8 mouse cellular contexts compared by ENCODE assay signal in the genomic region with DNA sequence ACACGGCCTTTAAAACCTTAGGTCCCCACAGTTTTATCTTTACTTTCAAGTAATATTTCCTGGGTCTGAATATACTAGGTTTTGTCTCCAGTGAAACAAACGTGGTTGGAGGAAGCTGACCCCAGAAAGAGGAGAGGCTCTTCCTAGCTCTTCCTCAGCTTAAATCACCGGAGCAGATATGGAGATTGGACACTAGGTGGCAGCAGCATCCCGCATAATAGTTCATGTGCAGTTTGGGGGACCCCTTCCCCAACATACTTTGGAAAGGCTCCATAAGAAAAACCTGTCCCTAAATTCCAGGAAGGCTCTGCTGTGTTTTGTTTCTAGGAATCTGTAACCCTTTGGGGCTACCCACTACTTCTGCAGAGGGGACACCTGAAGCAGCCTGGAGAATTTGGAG. TPM values are rescaled to one million over a fixed set of nuclear protein-coding genes. Genes with fewer than 3 reads are reported as not detected.
A peak's percentile ranks its signal among the peaks of the same experiment; 100 is the strongest.
DNase-seq lines count a peak whose midpoint lies in the region; ATAC-seq and TF ChIP-seq lines count a peak whose summit lies in the region.

No protein-coding gene starts in this region.

- no peaks in the 10 kb centered on the region for H3K36me3 ChIP-seq in heart, adult 2 months (ENCODE audit: control insufficient read depth, insufficient read depth, low read length)
- no peaks in the 10 kb centered on the region for H3K36me3 ChIP-seq in heart, embryonic 11.5 days (ENCODE audit: control insufficient read depth, insufficient read depth, low read length)

- H3K4me2 ChIP-seq in heart, embryonic 11.5 days: no peak overlapping the region

- H3K9me3 ChIP-seq in heart, embryonic 11.5 days (replicated peaks; ENCODE audit: control insufficient read depth, low read length): no peaks in the 10 kb centered on the region

- WGBS in heart, adult 2 months: 2% methylated on average over 4 of the region's 4 CpGs
- WGBS in heart, embryonic 11.5 days (ENCODE audit: insufficient replicate concordance): 0% methylated on average over 4 of the region's 4 CpGs

- no peak for TF ChIP-seq POLR2A in heart, adult 2 months (IDR thresholded peaks at IDR 0.05; ENCODE audit: insufficient read depth, low read depth, low read length)
- TF ChIP-seq POLR2A in bone marrow macrophage, adult 2 months (IDR thresholded peaks at IDR 0.05; ENCODE audit: borderline replicate concordance, low read depth, low read length): no peak

- peak; percentile 87 for TF ChIP-seq EP300 in heart, adult 2 months (IDR thresholded peaks at IDR 0.05; ENCODE audit: insufficient read depth, low read depth, low read length)

- no peaks in the 10 kb centered on the region for H3K79me2 ChIP-seq in heart, adult 2 months (replicated peaks; ENCODE audit: control insufficient read depth, insufficient read depth, low read length)

- peak; percentile 49 to 78 for DNase-seq in heart, adult 2 months
- peak; percentile 50 for DNase-seq in right cerebral cortex, postnatal 14 days
- DNase-seq in right cerebral cortex, postnatal 36 days (ENCODE audit: low spot score in 2 of 2): no peak
- DNase-seq in heart, postnatal 14 days: peak; percentile 73 to 80
- DNase-seq in retina, embryonic 14.5 days (ENCODE audit: low spot score): peak; percentile 87
- no peak for DNase-seq in layer of hippocampus, adult 9-10 months (ENCODE audit: low spot score)

- H3K9ac ChIP-seq in heart, adult 2 months (ENCODE audit: low read depth, low read length): no peak overlapping the region
- H3K9ac ChIP-seq in heart, embryonic 11.5 days (ENCODE audit: low read depth, low read length): no peak overlapping the region

- no peak overlapping the region for H3K4me3 ChIP-seq in heart, adult 2 months
- no peak overlapping the region for H3K4me3 ChIP-seq in heart, embryonic 11.5 days (ENCODE audit: low read depth, low read length)
- no peak overlapping the region for H3K4me3 ChIP-seq in bone marrow macrophage, adult 2 months (ENCODE audit: insufficient read depth, low read length)

- no peaks in the 10 kb centered on the region for H3K27me3 ChIP-seq in heart, adult 2 months (ENCODE audit: control insufficient read depth, insufficient read depth, low read length)
- no peaks in the 10 kb centered on the region for H3K27me3 ChIP-seq in heart, embryonic 11.5 days (ENCODE audit: control insufficient read depth, insufficient read depth, low read length)

- H3K27ac ChIP-seq in heart, adult 2 months: no peak overlapping the region
- H3K27ac ChIP-seq in heart, embryonic 11.5 days (ENCODE audit: low read depth, low read length): no peak overlapping the region
- no peak overlapping the region for H3K27ac ChIP-seq in bone marrow macrophage, adult 2 months (ENCODE audit: insufficient read depth, low read depth, low read length)

- TF ChIP-seq CTCF in heart, adult 2 months (IDR thresholded peaks at IDR 0.05): peak; percentile 90
- TF ChIP-seq CTCF in bone marrow macrophage, adult 2 months (IDR thresholded peaks at IDR 0.05; ENCODE audit: low read depth, low read length): peak; percentile 78

- H3K4me1 ChIP-seq in heart, adult 2 months (ENCODE audit: control insufficient read depth, insufficient read depth, low read length): peaks cover 3% of the 10 kb centered on the region
- H3K4me1 ChIP-seq in heart, embryonic 11.5 days (ENCODE audit: control insufficient read depth, insufficient read depth, low read length): peaks cover 20% of the 10 kb centered on the region
- H3K4me1 ChIP-seq in bone marrow macrophage, adult 2 months (ENCODE audit: control insufficient read depth, insufficient read depth, low read length): 0 out of 2 replicates have a peak, but pooled peaks cover 3% of the 10 kb centered on the region

- ATAC-seq in heart, embryonic 11.5 days (replicated peaks; ENCODE audit: insufficient number of reproducible peaks, low FRiP score, low TSS enrichment): no peak

- intact Hi-C loops in heart, adult 2 months (cut with DNase I): loop anchor here (1.0 to 2.0 kb wide), 2 partner anchors 204 to 288 kb away; a partner anchor contains a TSS
- intact Hi-C loops in heart, postnatal 14 days (cut with DNase I): loop anchor here (2.0 kb wide), 1 partner anchor 242 kb away; no protein-coding TSS in a partner anchor

RNA-seq across cellular contexts. Expression of a gene that starts 1.9 kb away (rescaled TPM):
- 10 to 100 TPM; 42.6 to 50.9 TPM for total RNA-seq in heart, adult 2 months (2021)
- polyA plus RNA-seq in heart, adult 2 months (2012; rRNA removed): 19.5 and 21.8 TPM in 2 replicates
- polyA plus RNA-seq in heart, embryonic 11.5 days (2014; fragmentation: Nextera tagmentation; extraction: Ambion mirVana): 7.0 and 9.1 TPM in 2 replicates
- polyA plus RNA-seq in bone marrow macrophage, adult 2 months (2012; ENCODE audit: insufficient read depth, insufficient read length, missing spikeins): 5.5 and 8.7 TPM in 2 replicates
- 10 to 100 TPM; 55.2 to 59.1 TPM for total RNA-seq in heart, postnatal 14 days (2021)

RNA-seq across cellular contexts. Expression of a gene that starts 35.2 kb away (rescaled TPM):
- under 1 TPM; 0.43 to 0.47 TPM for total RNA-seq in heart, adult 2 months (2021)
- 0.73 and 1.7 TPM in 2 replicates for polyA plus RNA-seq in heart, adult 2 months (2012; rRNA removed)
- 0.40 and 0.63 TPM in 2 replicates for polyA plus RNA-seq in heart, embryonic 11.5 days (2014; fragmentation: Nextera tagmentation; extraction: Ambion mirVana)
- polyA plus RNA-seq in bone marrow macrophage, adult 2 months (2012; ENCODE audit: insufficient read depth, insufficient read length, missing spikeins): 24.3 and 26.0 TPM in 2 replicates
- total RNA-seq in heart, postnatal 14 days (2021): under 1 TPM; 0.43 to 0.49 TPM

Comparison
In these comparisons a context has a peak if more than half of its experiments do, and no peak if none do; other contexts are left out.
1. DNase-seq: peak in heart, adult 2 months (2 of 2), right cerebral cortex, postnatal 14 days (single experiment), heart, postnatal 14 days (2 of 2) and retina, embryonic 14.5 days (single experiment); none in right cerebral cortex, postnatal 36 days (0 of 2) and layer of hippocampus, adult 9-10 months (single experiment).